Mouse (Mus musculus): ENCODE data around the gene Plk2. TPM values are rescaled to one million over a fixed set of nuclear protein-coding genes. Genes with fewer than 3 reads are reported as not detected.

The Plk2 gene
- total RNA-seq (2021): 100 to 1,000 TPM; 243 to 293 TPM
- long read RNA-seq, transcript Plk2-201 (14 exons, 2,800 nt): major isoform, 683 of 731 reads
- long read RNA-seq, partial matches to known transcripts: 23 of 731 reads
- long read RNA-seq, other reads (novel, unspliced or antisense): 25 of 731 reads

DNA sequence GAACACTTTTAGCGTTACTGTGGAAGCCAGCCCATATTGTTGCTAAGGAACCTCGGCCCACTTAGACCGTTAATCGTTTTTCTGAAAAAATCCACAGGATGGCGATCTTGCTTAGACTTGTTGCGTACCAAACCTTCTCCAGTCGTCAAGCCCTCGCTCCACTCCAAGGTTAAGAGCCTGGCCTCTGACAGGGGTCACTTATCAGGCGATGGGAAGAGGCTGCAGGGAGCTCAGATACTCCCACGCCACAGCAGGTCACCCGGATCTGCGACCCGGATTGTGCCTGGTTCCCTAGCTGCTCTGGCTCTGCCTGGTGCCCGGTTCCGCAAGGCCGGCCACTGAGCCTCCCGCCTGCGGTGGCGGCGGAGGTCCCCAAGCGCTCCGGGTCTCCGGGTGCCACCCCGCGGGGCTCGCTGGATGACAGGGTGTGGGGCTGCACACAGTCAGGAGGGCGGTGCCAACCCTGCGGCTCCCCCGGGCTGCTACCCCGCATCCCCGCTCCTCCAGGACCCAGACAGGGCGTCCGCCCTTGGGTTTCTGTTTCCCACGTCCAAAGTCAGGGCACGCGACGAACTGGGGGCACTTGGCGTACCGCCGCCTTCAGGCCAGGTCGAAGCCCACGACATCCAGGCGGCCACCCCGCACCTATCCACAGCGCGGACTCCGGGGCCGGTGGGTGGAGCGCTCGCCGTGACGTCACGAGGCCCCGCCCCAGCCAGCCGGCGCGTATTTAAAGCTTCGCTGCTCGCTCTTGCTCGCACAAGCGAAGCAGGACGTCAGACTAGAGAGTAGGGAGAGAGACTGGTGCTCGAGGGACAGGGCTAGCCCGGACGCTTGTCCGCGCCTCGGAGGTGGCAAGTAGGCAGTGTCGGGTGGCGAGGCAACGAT lies at the start of gene Plk2:
Gene Plk2 (plus strand): TSS at position 756 of the 888 bp plus-strand sequence.
- DNase-seq (ENCODE audit: low spot score in 2 of 2): peak; percentile 94 to 97

- DNase-seq (ENCODE audit: low spot score in 2 of 2): no peak
Measured at GRCm38 (mm10) chr13:110346707-110347106, 48.1 kb upstream of the Plk2 start.

DNA sequence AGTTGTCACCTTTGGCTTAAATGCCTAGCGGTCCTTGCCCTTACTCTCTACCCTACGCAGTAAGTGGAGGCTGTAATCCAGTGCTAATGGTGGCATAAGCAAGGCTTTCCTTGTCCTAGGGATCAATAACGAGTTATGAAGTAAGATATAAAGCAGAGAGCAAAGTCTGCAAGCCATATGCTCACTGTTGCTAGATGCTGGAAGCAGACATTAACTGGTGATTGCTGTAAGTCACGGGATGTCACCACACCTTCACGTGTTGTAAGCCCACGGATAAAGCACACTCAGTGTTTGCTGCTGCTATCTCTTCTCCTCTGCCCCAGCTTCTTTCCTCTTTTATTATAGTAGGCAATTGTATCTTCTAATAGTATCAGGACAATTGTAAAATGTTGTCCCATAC lies 43.8 kb upstream of the Plk2 start:
- no peak for DNase-seq (ENCODE audit: low spot score in 2 of 2)

- DNase-seq (ENCODE audit: low spot score in 2 of 2): no peak
Measured at GRCm38 (mm10) chr13:110356941-110357340, 37.9 kb upstream of the Plk2 start, which contains the start of gene Gapt. TSS of gene Gapt (minus strand) at chr13:110357199.

DNA sequence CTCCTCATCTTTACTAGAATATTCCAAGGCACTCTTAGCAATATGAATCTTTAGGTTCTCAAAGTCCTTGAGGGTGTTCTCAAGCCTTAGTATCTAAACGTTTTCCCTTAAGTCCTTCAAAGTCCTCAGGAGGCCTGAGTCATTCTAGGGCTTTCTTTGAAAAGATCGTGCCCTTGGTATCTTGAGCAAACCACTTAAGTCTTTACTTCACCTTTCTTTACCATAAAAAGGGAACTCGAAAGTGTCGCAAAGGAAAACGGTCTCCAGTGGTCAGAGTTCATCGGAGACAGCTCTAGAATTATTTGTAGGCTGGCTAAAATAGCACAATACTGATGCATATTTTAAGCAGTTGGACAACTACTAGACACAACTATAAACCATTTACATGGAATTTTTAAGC lies 31.1 kb upstream of the Plk2 start:
- no peak for DNase-seq (ENCODE audit: low spot score in 2 of 2)

GRCm38 (mm10) chr13:110366477-110366876 lies 28.4 kb upstream of the Plk2 start:
- no peak for DNase-seq (ENCODE audit: low spot score in 2 of 2)

- DNase-seq (ENCODE audit: low spot score in 2 of 2): no peak
Measured at GRCm38 (mm10) chr13:110367961-110368555, 26.8 kb upstream of the Plk2 start.

DNA sequence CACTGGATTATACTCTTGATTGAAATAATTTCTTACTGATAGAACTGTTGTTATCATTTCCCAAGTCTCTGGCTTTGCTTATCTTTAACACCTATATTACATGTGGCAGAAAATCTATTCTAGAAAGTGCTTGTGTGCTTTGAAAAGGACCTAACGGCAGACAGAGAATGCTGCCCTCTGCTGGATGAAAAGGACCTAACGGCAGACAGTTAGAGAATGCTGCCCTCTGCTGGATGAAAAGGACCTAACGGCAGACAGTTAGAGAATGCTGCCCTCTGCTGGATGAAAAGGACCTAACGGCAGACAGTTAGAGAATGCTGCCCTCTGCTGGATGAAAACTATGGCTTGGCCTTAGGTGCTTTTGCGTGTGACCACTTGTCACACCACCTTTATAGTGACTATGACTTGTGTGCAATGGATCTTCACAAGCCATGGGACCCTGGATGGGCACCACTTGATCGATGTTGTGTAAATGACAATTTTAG lies 26.2 kb upstream of the Plk2 start:
- DNase-seq (ENCODE audit: low spot score in 2 of 2): peak; percentile 30 to 86

DNA sequence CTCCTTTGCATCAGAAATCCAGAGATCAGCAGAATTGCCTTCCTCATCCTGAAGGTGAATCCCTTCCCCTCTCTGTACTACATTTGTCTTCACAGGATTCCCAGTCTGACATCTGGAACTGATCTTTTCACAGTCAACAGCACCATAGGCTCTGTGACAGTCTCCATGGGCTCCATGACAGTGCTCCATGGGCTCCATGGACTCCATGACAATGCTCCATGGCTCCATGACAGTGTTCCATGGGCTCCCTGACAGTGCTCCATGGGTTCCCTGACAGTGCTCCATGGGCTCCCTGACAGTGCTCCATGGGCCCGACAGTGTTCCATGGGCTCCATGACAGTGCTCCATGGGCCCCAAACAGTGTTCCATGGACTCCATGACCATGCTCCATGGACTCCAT lies 25.2 kb upstream of the Plk2 start:
- no peak for DNase-seq (ENCODE audit: low spot score in 2 of 2)

DNA sequence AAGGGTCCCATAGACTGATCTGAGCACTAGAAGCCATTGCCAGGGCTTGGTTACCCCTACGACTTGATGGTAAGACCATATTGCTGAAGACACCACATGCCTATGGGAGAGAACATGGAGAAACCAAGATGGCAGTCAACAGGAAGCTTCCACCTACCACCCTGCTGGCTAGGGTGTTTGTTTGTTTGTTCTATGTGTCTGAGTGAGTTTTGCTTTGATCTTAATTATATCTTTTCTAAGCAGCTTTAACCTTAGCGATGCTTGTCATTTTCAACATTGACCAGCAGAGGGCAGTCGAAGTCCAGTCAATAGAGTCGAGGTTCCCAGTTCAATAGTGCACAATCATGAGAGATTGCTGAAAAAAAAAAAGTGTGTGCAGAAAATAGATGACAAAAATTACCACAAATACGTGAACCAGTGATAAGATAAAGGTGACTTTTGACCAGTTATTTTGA lies 12.4 kb upstream of the Plk2 start:
- DNase-seq (ENCODE audit: low spot score in 2 of 2): peak in 1 of 2 experiments; percentile 63

DNA sequence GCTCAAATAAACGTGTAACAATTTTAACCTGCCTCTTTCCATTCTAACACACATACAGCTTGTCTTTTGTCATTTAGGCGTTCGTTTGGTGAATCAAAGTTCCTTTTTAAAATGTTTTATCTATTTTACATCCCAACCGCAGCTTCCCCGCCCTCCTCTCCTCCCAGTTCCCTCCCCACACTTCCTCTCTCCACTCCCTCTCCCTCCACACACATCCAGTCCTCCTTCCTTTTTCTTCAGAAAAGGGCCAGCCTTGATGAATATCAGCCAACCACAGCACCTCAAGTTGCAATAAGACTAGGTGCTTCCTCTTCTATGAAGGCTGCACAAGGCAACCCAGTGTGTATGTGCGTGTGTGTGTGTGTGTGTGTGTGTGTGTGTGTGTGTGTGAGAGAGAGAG lies 10.3 kb upstream of the Plk2 start:
- no peak for DNase-seq (ENCODE audit: low spot score in 2 of 2)

DNA sequence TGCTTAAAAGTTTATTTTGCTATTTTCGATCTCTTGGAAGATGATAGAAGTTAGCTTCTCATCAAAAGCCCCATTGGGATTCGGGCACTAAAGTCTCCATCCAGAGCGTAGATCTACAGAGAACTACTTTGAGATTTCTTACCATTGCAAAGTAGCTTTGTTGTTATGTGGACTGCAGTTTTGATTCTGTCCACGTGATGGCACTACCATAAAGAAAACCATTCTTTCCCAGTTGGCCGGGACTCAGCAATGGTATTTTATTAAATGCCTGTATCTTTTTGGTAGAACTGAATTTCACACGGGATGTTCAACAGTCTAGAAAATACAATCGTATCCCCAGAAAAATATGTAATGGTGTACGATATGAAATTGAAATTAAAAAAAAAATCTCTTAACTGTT lies 2.6 kb upstream of the Plk2 start:
- DNase-seq (ENCODE audit: low spot score in 2 of 2): peak in 1 of 2 experiments; percentile 92

DNA sequence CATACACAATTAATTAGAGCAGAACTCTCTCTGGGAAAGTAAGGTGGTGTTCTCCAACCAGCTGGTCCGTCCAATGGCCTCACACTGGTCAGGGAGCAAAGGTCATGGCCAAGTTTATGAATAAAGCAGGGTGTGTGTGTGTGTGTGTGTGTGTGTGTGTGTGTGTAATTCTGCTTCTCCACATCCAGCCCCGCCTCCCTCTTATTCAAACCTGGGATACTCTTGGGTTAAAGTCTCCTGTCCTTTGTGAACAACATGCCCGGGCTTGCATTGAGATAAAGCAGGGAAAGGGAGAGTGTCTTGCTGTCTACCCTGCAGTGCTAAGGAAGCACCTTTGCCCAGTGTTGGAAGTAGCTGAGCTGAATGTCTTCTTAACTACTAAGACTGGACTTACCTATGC lies 2.2 kb upstream of the Plk2 start:
- no peak for DNase-seq (ENCODE audit: low spot score in 2 of 2)

DNA sequence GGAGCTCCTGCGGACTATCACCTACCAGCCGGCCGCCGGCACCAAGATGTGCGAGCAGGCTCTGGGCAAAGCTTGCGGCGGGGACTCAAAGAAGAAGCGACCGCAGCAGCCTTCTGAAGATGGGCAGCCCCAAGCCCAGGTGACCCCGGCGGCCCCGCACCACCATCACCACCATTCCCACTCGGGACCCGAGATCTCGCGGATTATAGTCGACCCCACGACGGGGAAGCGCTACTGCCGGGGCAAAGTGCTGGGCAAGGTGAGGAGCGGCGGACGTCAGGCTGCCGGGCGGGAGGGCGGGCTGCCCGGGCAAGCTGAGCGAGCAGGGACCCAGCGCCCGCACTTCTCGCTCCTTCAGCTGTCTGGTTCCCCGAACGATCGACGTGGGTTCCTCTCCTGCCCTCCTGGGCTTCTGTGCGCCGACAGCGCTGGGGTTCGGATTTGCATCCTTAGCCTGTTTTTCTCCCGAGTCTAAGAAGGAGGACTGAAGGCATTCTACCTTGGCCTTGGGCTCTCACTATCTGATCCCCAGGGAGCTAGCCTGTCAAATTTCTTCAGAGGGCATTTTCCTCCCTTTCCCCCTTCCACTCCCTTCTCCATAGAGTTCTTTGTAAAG lies 441 bp downstream of the Plk2 start:
- DNase-seq (ENCODE audit: low spot score in 2 of 2): peak in 1 of 2 experiments; percentile 36

- peak in 1 of 2 experiments; percentile 32 for DNase-seq (ENCODE audit: low spot score in 2 of 2)
Measured at GRCm38 (mm10) chr13:110395916-110396685, 1.3 kb downstream of the Plk2 start.

- DNase-seq (ENCODE audit: low spot score in 2 of 2): no peak
Measured at GRCm38 (mm10) chr13:110397750-110398149, 2.9 kb downstream of the Plk2 start.

DNA sequence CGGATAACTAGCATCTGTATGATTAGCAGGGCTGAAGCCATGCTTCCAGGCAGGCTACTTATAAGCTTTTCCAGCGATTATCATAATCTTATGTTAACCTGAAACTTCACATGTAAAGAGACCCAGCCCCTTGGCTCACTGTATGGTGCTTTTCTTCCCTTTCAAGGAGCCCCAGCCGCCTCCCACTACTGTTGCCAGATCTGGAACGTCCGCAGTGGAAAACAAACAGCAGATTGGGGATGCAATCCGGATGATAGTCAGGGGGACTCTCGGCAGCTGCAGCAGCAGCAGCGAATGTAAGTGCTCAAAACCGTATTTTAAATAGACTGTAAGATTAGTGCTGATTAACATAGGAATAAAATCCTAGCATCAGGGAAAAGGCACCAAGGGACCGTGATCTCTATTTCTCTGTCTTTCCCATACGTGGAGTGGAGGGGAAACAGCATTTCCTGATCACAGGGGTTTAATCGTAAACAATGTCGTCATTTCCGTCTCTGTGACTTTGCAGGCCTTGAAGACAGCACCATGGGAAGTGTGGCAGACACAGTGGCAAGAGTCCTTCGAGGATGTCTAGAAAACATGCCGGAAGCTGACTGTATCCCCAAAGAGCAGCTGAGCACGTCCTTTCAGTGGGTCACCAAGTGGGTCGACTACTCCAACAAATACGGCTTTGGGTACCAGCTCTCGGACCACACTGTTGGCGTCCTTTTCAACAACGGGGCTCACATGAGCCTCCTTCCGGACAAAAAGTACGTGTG lies 3.8 kb downstream of the Plk2 start:
- DNase-seq (ENCODE audit: low spot score in 2 of 2): peak in 1 of 2 experiments; percentile 24

DNA sequence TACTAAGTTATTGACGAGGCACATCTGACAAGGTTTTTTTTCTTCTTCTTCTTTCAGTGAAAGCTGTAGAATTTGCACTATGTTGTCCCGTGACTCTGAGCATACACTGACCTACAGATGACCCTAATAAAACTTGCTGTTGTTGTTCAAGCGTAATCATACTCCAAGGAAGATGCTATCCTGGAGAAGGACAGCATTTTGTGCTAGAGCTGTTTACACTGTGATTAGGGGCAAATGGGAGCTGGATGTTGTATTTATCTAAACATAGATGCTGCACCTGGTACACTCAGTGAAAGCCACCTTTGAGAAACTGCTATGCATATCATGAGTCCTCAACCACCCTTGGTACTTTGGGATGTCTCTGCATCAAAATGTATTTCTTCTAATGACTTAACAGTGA lies 6.6 kb downstream of the Plk2 start:
- no peak for DNase-seq (ENCODE audit: low spot score in 2 of 2)

DNA sequence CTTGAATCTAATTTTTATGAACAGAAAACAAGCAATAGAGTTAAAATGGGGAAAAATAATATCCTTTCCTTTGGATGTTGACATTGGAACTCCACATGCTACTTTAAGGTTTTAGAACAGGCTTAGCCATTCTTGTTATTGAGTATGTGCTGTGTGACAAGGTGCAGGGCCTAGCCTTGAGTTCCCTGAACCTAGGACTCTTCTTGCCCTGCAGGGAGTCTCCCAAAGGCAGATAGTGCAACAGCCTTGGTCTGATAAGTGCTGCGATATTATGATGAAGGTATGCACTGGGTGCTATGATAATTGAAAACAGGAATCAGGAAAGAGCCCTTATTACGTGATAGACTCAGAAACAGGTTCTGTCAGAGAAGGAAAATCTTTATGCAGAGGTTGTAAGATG lies 7.0 kb downstream of the Plk2 start:
- no peak for DNase-seq (ENCODE audit: low spot score in 2 of 2)

GRCm38 (mm10) chr13:110404059-110404458 lies 9.2 kb downstream of the Plk2 start:
- DNase-seq (ENCODE audit: low spot score in 2 of 2): no peak
